9 mouse cellular contexts compared by ENCODE assay signal in genomic region chr13:23583387-23584068, GRCm38 (mm10). TPM values are rescaled to one million over a fixed set of nuclear protein-coding genes. Genes with fewer than 3 reads are reported as not detected.
A peak's percentile ranks its signal among the peaks of the same experiment; 100 is the strongest.
DNase-seq lines count a peak whose midpoint lies in the region; ATAC-seq lines count a peak whose summit lies in the region.
"Had no signal": no experiment of that assay in that cellular context is flagged by ENCODE, and none has a peak within 500 bp of the region (broad histone marks: within the 10 kb centered on the region; RNA-seq: fewer than 3 reads in every experiment).

No protein-coding gene starts in this region.

- H3K36me3 ChIP-seq in heart, embryonic 10.5 days: no peaks in the 10 kb centered on the region
- no peaks in the 10 kb centered on the region for H3K36me3 ChIP-seq in neural tube, embryonic 12.5 days
- H3K36me3 ChIP-seq in intestine, embryonic 14.5 days (ENCODE audit: control insufficient read depth, insufficient read depth, low read length): no peaks in the 10 kb centered on the region
- H3K36me3 ChIP-seq in stomach, embryonic 16.5 days (ENCODE audit: control insufficient read depth, insufficient read depth, low read length): no peaks in the 10 kb centered on the region

- peak overlapping the region; percentile 65; the same call in 1 of the 2 replicates for H3K4me2 ChIP-seq in neural tube, embryonic 12.5 days (replicated peaks)
- H3K4me2 ChIP-seq in intestine, embryonic 14.5 days (ENCODE audit: low read length): peak overlapping the region; percentile 94
- H3K4me2 ChIP-seq in stomach, embryonic 16.5 days (ENCODE audit: low read depth, low read length): no peak overlapping the region

- ATAC-seq in neural tube, embryonic 12.5 days (ENCODE audit: low FRiP score, low read depth): no peak
- ATAC-seq in intestine, embryonic 14.5 days (replicated peaks; ENCODE audit: low FRiP score, low TSS enrichment, low read depth): no peak
- ATAC-seq in stomach, embryonic 16.5 days (ENCODE audit: insufficient read depth, low FRiP score): no peak

- no peaks in the 10 kb centered on the region for H3K27me3 ChIP-seq in heart, embryonic 10.5 days (ENCODE audit: insufficient read depth, poor library complexity, severe bottlenecking)
- no peaks in the 10 kb centered on the region for H3K27me3 ChIP-seq in neural tube, embryonic 12.5 days (replicated peaks)
- H3K27me3 ChIP-seq in intestine, embryonic 14.5 days (replicated peaks; ENCODE audit: control insufficient read depth, insufficient read depth, low read length): no peaks in the 10 kb centered on the region
- H3K27me3 ChIP-seq in stomach, embryonic 16.5 days (ENCODE audit: control insufficient read depth, insufficient read depth, low read length): no peaks in the 10 kb centered on the region

- peaks cover 17% of the 10 kb centered on the region for H3K4me1 ChIP-seq in heart, embryonic 10.5 days
- peaks cover 27% of the 10 kb centered on the region for H3K4me1 ChIP-seq in neural tube, embryonic 12.5 days
- peaks cover 24% of the 10 kb centered on the region for H3K4me1 ChIP-seq in intestine, embryonic 14.5 days (replicated peaks; ENCODE audit: control insufficient read depth, insufficient read depth, low read length)
- H3K4me1 ChIP-seq in stomach, embryonic 16.5 days (ENCODE audit: control insufficient read depth, insufficient read depth, low read length): peaks cover 32% of the 10 kb centered on the region

- no peak overlapping the region for H3K4me3 ChIP-seq in heart, embryonic 10.5 days
- H3K4me3 ChIP-seq in neural tube, embryonic 12.5 days: no peak overlapping the region
- no peak overlapping the region for H3K4me3 ChIP-seq in intestine, embryonic 14.5 days (ENCODE audit: low read depth, low read length)
- H3K4me3 ChIP-seq in stomach, embryonic 16.5 days (replicated peaks; ENCODE audit: low read length): no peak overlapping the region

- DNase-seq in heart, embryonic 10.5 days (ENCODE audit: low spot score): no peak
- DNase-seq in heart, adult 9 months (ENCODE audit: low spot score in 2 of 2): no peak
- no peak for DNase-seq in neural tube, embryonic 10.5 days (ENCODE audit: extremely low spot score, low spot score)
- peak; percentile 51 for DNase-seq in intestine, embryonic 14.5 days (ENCODE audit: low spot score)
- DNase-seq in urinary bladder, postnatal 10 days (ENCODE audit: low spot score): no peak
- DNase-seq in left cerebral cortex, adult 18-20 months (ENCODE audit: low spot score in 2 of 2): no peak
- DNase-seq: lung, adult 18-20 months had no signal

- H3K9ac ChIP-seq in neural tube, embryonic 12.5 days: no peak overlapping the region
- H3K9ac ChIP-seq in intestine, embryonic 14.5 days (ENCODE audit: low read length): no peak overlapping the region; the same call in 1 of the 2 replicates
- H3K9ac ChIP-seq in stomach, embryonic 16.5 days (ENCODE audit: low read length): no peak overlapping the region

- H3K9me3 ChIP-seq in heart, embryonic 10.5 days: no peaks in the 10 kb centered on the region
- no peaks in the 10 kb centered on the region for H3K9me3 ChIP-seq in neural tube, embryonic 12.5 days
- no peaks in the 10 kb centered on the region for H3K9me3 ChIP-seq in intestine, embryonic 14.5 days (ENCODE audit: control insufficient read depth, low read length)
- no peaks in the 10 kb centered on the region for H3K9me3 ChIP-seq in stomach, embryonic 16.5 days (replicated peaks; ENCODE audit: control insufficient read depth, low read length)

- H3K27ac ChIP-seq in heart, embryonic 10.5 days: peak overlapping the region; percentile 81
- H3K27ac ChIP-seq in neural tube, embryonic 12.5 days: no peak overlapping the region
- peak overlapping the region; percentile 99 for H3K27ac ChIP-seq in intestine, embryonic 14.5 days (ENCODE audit: low read depth)
- peak overlapping the region; percentile 68 for H3K27ac ChIP-seq in stomach, embryonic 16.5 days (ENCODE audit: low read length)

RNA-seq across cellular contexts. Expression of gene Hist1h4d, which starts 2.1 kb away (rescaled TPM):
- 41.9 and 60.3 TPM in 2 replicates for polyA plus RNA-seq in heart, embryonic 10.5 days (2016; fragmentation: Nextera tagmentation; extraction: Ambion mirVana)
- polyA plus RNA-seq in neural tube, embryonic 12.5 days (2016; fragmentation: Nextera tagmentation; extraction: Ambion mirVana): 65.8 and 97.5 TPM in 2 replicates
- 111 and 114 TPM in 2 replicates for polyA plus RNA-seq in intestine, embryonic 14.5 days (2014; fragmentation: Nextera tagmentation; extraction: Ambion mirVana)
- polyA plus RNA-seq in stomach, embryonic 16.5 days (2015; fragmentation: Nextera tagmentation; extraction: Ambion mirVana): 60.7 and 86.3 TPM in 2 replicates
- 100 to 1,000 TPM; 166 to 191 TPM for total RNA-seq in left cerebral cortex, adult 18-20 months (2021)

RNA-seq across cellular contexts. Expression of gene Hist1h3d, which starts 8.0 kb away (rescaled TPM):
- polyA plus RNA-seq in heart, embryonic 10.5 days (2016; fragmentation: Nextera tagmentation; extraction: Ambion mirVana): 1.4 and 5.3 TPM in 2 replicates
- 3.8 and 4.9 TPM in 2 replicates for polyA plus RNA-seq in neural tube, embryonic 12.5 days (2016; fragmentation: Nextera tagmentation; extraction: Ambion mirVana)
- 9.6 and 12.5 TPM in 2 replicates for polyA plus RNA-seq in intestine, embryonic 14.5 days (2014; fragmentation: Nextera tagmentation; extraction: Ambion mirVana)
- polyA plus RNA-seq in stomach, embryonic 16.5 days (2015; fragmentation: Nextera tagmentation; extraction: Ambion mirVana): 6.3 and 6.5 TPM in 2 replicates
- 10 to 100 TPM in 1 of 2 experiments, 1 to 10 TPM in 1; 9.3 to 10.4 TPM for total RNA-seq in left cerebral cortex, adult 18-20 months (2021)

RNA-seq across cellular contexts. Expression of gene Hist1h2ad, which starts 9.3 kb away (rescaled TPM):
- 0.54 and 1.1 TPM in 2 replicates for polyA plus RNA-seq in heart, embryonic 10.5 days (2016; fragmentation: Nextera tagmentation; extraction: Ambion mirVana)
- polyA plus RNA-seq in neural tube, embryonic 12.5 days (2016; fragmentation: Nextera tagmentation; extraction: Ambion mirVana): 0.86 and 2.8 TPM in 2 replicates
- polyA plus RNA-seq in intestine, embryonic 14.5 days (2014; fragmentation: Nextera tagmentation; extraction: Ambion mirVana): 2.2 and 4.2 TPM in 2 replicates
- polyA plus RNA-seq in stomach, embryonic 16.5 days (2015; fragmentation: Nextera tagmentation; extraction: Ambion mirVana): 2.5 TPM in 2 replicates
- 10 to 100 TPM in 1 of 2 experiments, 1 to 10 TPM in 1; 6.3 to 11.0 TPM for total RNA-seq in left cerebral cortex, adult 18-20 months (2021)

RNA-seq across cellular contexts. Expression of gene Hist1h2bf, which starts 9.5 kb away (rescaled TPM):
- 1.1 and 1.8 TPM in 2 replicates for polyA plus RNA-seq in heart, embryonic 10.5 days (2016; fragmentation: Nextera tagmentation; extraction: Ambion mirVana)
- 3.4 and 6.6 TPM in 2 replicates for polyA plus RNA-seq in neural tube, embryonic 12.5 days (2016; fragmentation: Nextera tagmentation; extraction: Ambion mirVana)
- 7.0 and 7.1 TPM in 2 replicates for polyA plus RNA-seq in intestine, embryonic 14.5 days (2014; fragmentation: Nextera tagmentation; extraction: Ambion mirVana)
- 1.7 and 3.0 TPM in 2 replicates for polyA plus RNA-seq in stomach, embryonic 16.5 days (2015; fragmentation: Nextera tagmentation; extraction: Ambion mirVana)
- total RNA-seq in left cerebral cortex, adult 18-20 months (2021): 10 to 100 TPM; 14.7 to 26.1 TPM

RNA-seq across cellular contexts. Expression of gene Hist1h2bg, which starts 12.3 kb away (rescaled TPM):
- 2.8 and 4.8 TPM in 2 replicates for polyA plus RNA-seq in heart, embryonic 10.5 days (2016; fragmentation: Nextera tagmentation; extraction: Ambion mirVana)
- 8.8 and 11.8 TPM in 2 replicates for polyA plus RNA-seq in neural tube, embryonic 12.5 days (2016; fragmentation: Nextera tagmentation; extraction: Ambion mirVana)
- 6.1 and 7.6 TPM in 2 replicates for polyA plus RNA-seq in intestine, embryonic 14.5 days (2014; fragmentation: Nextera tagmentation; extraction: Ambion mirVana)
- 16.8 and 17.5 TPM in 2 replicates for polyA plus RNA-seq in stomach, embryonic 16.5 days (2015; fragmentation: Nextera tagmentation; extraction: Ambion mirVana)
- 10 to 100 TPM; 61.6 to 70.8 TPM for total RNA-seq in left cerebral cortex, adult 18-20 months (2021)
